Mouse (Mus musculus) heart, adult 2 months (tissue): ENCODE data around the gene Mthfsd. TPM values are rescaled to one million over a fixed set of nuclear protein-coding genes. Genes with fewer than 3 reads are reported as not detected.

Experiments used
- DNase-seq, 2 experiments: peaks; one replicate each; pipeline ENCODE4 v3.0.0; 2021
- H3K27ac ChIP-seq: fragments of 200-600 bp; 2 replicates; pipeline ENCODE4 v1.8.1; 2022
- H3K27me3 ChIP-seq: fragments of 200-500 bp; 2 replicates; pipeline ENCODE4 v1.6.1; 2012; ENCODE audit warnings: mild to moderate bottlenecking, low read length, inconsistent platforms, mixed read lengths; ENCODE audit not compliant: control insufficient read depth, insufficient read depth
- H3K36me3 ChIP-seq: fragments of 200-500 bp; 2 replicates; pipeline ENCODE4 v1.6.1; 2012; ENCODE audit warnings: low read length, inconsistent platforms; ENCODE audit not compliant: control insufficient read depth, insufficient read depth
- H3K4me1 ChIP-seq: fragments of 200-500 bp; 2 replicates; pipeline ENCODE4 v1.6.1; 2011; ENCODE audit warnings: low read length; ENCODE audit not compliant: control insufficient read depth, insufficient read depth
- H3K4me3 ChIP-seq: fragments of 200-600 bp; 2 replicates; pipeline ENCODE4 v1.8.1; 2022
- H3K79me2 ChIP-seq: fragments of 200-500 bp; replicated peaks from 2 replicates; pipeline ENCODE4 v1.6.1; 2012; ENCODE audit warnings: mild to moderate bottlenecking, inconsistent platforms, low read length, moderate library complexity, mixed read lengths; ENCODE audit not compliant: control insufficient read depth, insufficient read depth
- H3K9ac ChIP-seq: fragments of 200-500 bp; 2 replicates; pipeline ENCODE4 v1.6.1; 2012; ENCODE audit warnings: low read depth, mild to moderate bottlenecking, control low read depth, inconsistent platforms, low read length, mixed read lengths
- CTCF ChIP-seq: fragments of 200-600 bp; IDR thresholded peaks from 2 replicates; pipeline ENCODE4 v1.8.1; 2022; ENCODE audit warnings: antibody characterized with exemption, mild to moderate bottlenecking, moderate library complexity
- EP300 ChIP-seq: fragments of 200-500 bp; IDR thresholded peaks from 2 replicates; pipeline ENCODE4 v1.6.1; 2011; ENCODE audit warnings: low read depth, low read length, control low read depth; ENCODE audit not compliant: insufficient read depth
- POLR2A ChIP-seq: fragments of 200-500 bp; IDR thresholded peaks from 2 replicates; pipeline ENCODE4 v1.6.1; 2011; ENCODE audit warnings: mild to moderate bottlenecking, low read depth, low read length, control low read depth; ENCODE audit not compliant: insufficient read depth
- WGBS: fragments of 180-500 bp; shearing (Covaris S2); methylation state at CpG from one replicate; pipeline ENCODE4 v1.1.7; 2018; 5-methylcytosine and 5-hydroxymethylcytosine counted together
- intact Hi-C: fragments of 180-260 bp; cut with DNase I; formaldehyde crosslinking; loops from one replicate; pipeline ENCODE4 v1.15.1; 2025
- polyA plus RNA-seq: library from polyadenylated mRNA; depleted of rRNA; stranded (reverse); fragments of >200 nt; gene quantifications from 2 replicates; pipeline ENCODE4 v1.2.3, GENCODE M21; 2012
- total RNA-seq, 2 experiments: library from RNA; stranded (reverse); gene quantifications; 2 replicates each; pipeline ENCODE4 v1.2.3; 2021

The Mthfsd gene
- total and polyA plus RNA-seq, 3 experiments, result 12.8 to 26.4 (median 13.5) TPM

GRCm38 (mm10) chr8:121081398-121081797 lies 26.8 kb downstream of the Mthfsd start:
- TF ChIP-seq CTCF (no peak), POLR2A (no peak), EP300 (no peak)
- no peak overlapping the region for H3K27ac ChIP-seq
- no peaks in the 10 kb centered on the region for H3K36me3 ChIP-seq
- intact Hi-C loops, result loop anchor here (5.0 kb wide), 1 partner anchor 59 kb away; no protein-coding TSS in a partner anchor
- no peak for DNase-seq
- no peak overlapping the region for H3K4me3 ChIP-seq
- H3K27me3 ChIP-seq, result peaks cover 46% of the 10 kb centered on the region
- H3K79me2 ChIP-seq, result no peaks in the 10 kb centered on the region
- no peaks in the 10 kb centered on the region for H3K4me1 ChIP-seq
- no peak overlapping the region for H3K9ac ChIP-seq
- WGBS, result 15% methylated on average over 7 of the region's 7 CpGs

GRCm38 (mm10) chr8:121080361-121081090 lies 27.7 kb downstream of the Mthfsd start:
- Histone ChIP-seq H3K4me1 (no peaks in the 10 kb centered on the region), H3K27ac (no peak overlapping the region), H3K36me3 (no peaks in the 10 kb centered on the region), H3K79me2 (no peaks in the 10 kb centered on the region), H3K9ac (no peak overlapping the region), H3K4me3 (no peak overlapping the region), H3K27me3 (peaks cover 47% of the 10 kb centered on the region)
- no peak for DNase-seq
- TF ChIP-seq POLR2A, result no peak
- no peak for TF ChIP-seq CTCF
- no peak for TF ChIP-seq EP300
- intact Hi-C loops, result loop anchor here (5.0 kb wide), 1 partner anchor 58 kb away; no protein-coding TSS in a partner anchor
- 2% methylated on average over 49 of the region's 49 CpGs for WGBS

- H3K27ac ChIP-seq, result no peak overlapping the region
- no peaks in the 10 kb centered on the region for H3K36me3 ChIP-seq
- intact Hi-C loops, result loop anchor here (5.0 kb wide), 1 partner anchor 58 kb away; no protein-coding TSS in a partner anchor
- H3K9ac ChIP-seq, result no peak overlapping the region
- TF ChIP-seq CTCF (no peak), EP300 (no peak), POLR2A (no peak)
- peaks cover 46% of the 10 kb centered on the region for H3K27me3 ChIP-seq
- DNase-seq, result no peak
- WGBS, result 12% methylated on average over 12 of the region's 12 CpGs
- H3K79me2 ChIP-seq, result no peaks in the 10 kb centered on the region
- no peak overlapping the region for H3K4me3 ChIP-seq
- H3K4me1 ChIP-seq, result no peaks in the 10 kb centered on the region
These were observed 28.2 kb downstream of the Mthfsd start for GRCm38 (mm10) chr8:121079944-121080343.

GRCm38 (mm10) chr8:121079201-121079600 lies 29.0 kb downstream of the Mthfsd start:
- Histone ChIP-seq H3K27me3 (peaks cover 45% of the 10 kb centered on the region), H3K36me3 (no peaks in the 10 kb centered on the region), H3K4me1 (no peaks in the 10 kb centered on the region), H3K4me3 (no peak overlapping the region), H3K27ac (no peak overlapping the region), H3K9ac (no peak overlapping the region), H3K79me2 (no peaks in the 10 kb centered on the region)
- whole genome bisulfite sequencing, result 7% methylated on average over 7 of the region's 7 CpGs
- intact Hi-C loops, result no loop called here
- DNase-seq, result no peak
- TF ChIP-seq POLR2A (no peak), CTCF (no peak), EP300 (no peak)

- TF ChIP-seq POLR2A, result no peak
- no peak for TF ChIP-seq EP300
- TF ChIP-seq CTCF, result no peak
- no peak for DNase-seq
- H3K79me2 ChIP-seq, result no peaks in the 10 kb centered on the region
- H3K4me3 ChIP-seq, result no peak overlapping the region
- intact Hi-C loops, result no loop called here
- H3K9ac ChIP-seq, result no peak overlapping the region
- H3K4me1 ChIP-seq, result no peaks in the 10 kb centered on the region
- 10% methylated on average over 14 of the region's 14 CpGs for WGBS
- H3K27ac ChIP-seq, result no peak overlapping the region
- no peaks in the 10 kb centered on the region for H3K36me3 ChIP-seq
- peaks cover 47% of the 10 kb centered on the region for H3K27me3 ChIP-seq
These were observed 29.5 kb downstream of the Mthfsd start for GRCm38 (mm10) chr8:121078721-121079120.

GRCm38 (mm10) chr8:121076555-121076954 lies 31.6 kb downstream of the Mthfsd start:
- TF ChIP-seq EP300 (no peak), CTCF (no peak), POLR2A (no peak)
- H3K4me1 ChIP-seq, result no peaks in the 10 kb centered on the region
- no peak for DNase-seq
- no peak overlapping the region for H3K27ac ChIP-seq
- whole genome bisulfite sequencing, result 13% methylated on average over 7 of the region's 7 CpGs
- H3K36me3 ChIP-seq, result no peaks in the 10 kb centered on the region
- peaks cover 46% of the 10 kb centered on the region for H3K27me3 ChIP-seq
- no peak overlapping the region for H3K4me3 ChIP-seq
- no peak overlapping the region for H3K9ac ChIP-seq
- intact Hi-C loops, result no loop called here
- no peaks in the 10 kb centered on the region for H3K79me2 ChIP-seq
